Mouse (Mus musculus): ENCODE results near the gene Alkbh2.
A peak's percentile ranks its signal among the peaks of the same experiment; 100 is the strongest.

Alkbh2 gene

GRCm38 (mm10) chr5:114100390-114101099, 27.5 kb downstream of the Alkbh2 start:
- no peak for DNase-seq (ENCODE audit: low spot score)

- DNase-seq (ENCODE audit: low spot score) = peak; percentile 84
Measured at GRCm38 (mm10) chr5:114099709-114100389, 28.2 kb downstream of the Alkbh2 start.

GRCm38 (mm10) chr5:114091057-114091807, 36.8 kb downstream of the Alkbh2 start, which contains the start of gene Svop:
Gene Svop, minus strand, starts transcription at chr5:114091570.
- peak; percentile 56 for DNase-seq (ENCODE audit: low spot score)

GRCm38 (mm10) chr5:114090421-114091013, 37.5 kb downstream of the Alkbh2 start:
- DNase-seq (ENCODE audit: low spot score) = no peak

GRCm38 (mm10) chr5:114087875-114088480, 40.0 kb downstream of the Alkbh2 start:
- no peak for DNase-seq (ENCODE audit: low spot score)

- DNase-seq (ENCODE audit: low spot score) = no peak
Measured at GRCm38 (mm10) chr5:114085501-114085900, 42.5 kb downstream of the Alkbh2 start.

GRCm38 (mm10) chr5:114077009-114077408, 51.0 kb downstream of the Alkbh2 start:
- no peak for DNase-seq (ENCODE audit: low spot score)
